Mouse (Mus musculus) neutrophil, adult 5-6 weeks (primary cell): Measurements from ENCODE around the gene Mcub. TPM values are rescaled to one million over a fixed set of nuclear protein-coding genes. Genes with fewer than 3 reads are reported as not detected.

Source experiments
- ATAC-seq: fragments of 151-379, 151-347 bp; 2 replicates; pipeline ENCODE4 v1.8.0; 2017; ENCODE audit warnings: mild to moderate bottlenecking, moderate TSS enrichment; ENCODE audit not compliant: insufficient number of reproducible peaks, poor library complexity, low FRiP score, severe bottlenecking; ENCODE audit errors: extremely low read depth
- total RNA-seq: library from RNA; stranded (forward); fragments of 200-1000 nt; gene quantifications from 2 replicates; pipeline ENCODE4 v1.2.3, GENCODE M21; 2017

Gene Mcub
- total RNA-seq = 4.7 and 4.9 TPM in 2 replicates

DNA sequence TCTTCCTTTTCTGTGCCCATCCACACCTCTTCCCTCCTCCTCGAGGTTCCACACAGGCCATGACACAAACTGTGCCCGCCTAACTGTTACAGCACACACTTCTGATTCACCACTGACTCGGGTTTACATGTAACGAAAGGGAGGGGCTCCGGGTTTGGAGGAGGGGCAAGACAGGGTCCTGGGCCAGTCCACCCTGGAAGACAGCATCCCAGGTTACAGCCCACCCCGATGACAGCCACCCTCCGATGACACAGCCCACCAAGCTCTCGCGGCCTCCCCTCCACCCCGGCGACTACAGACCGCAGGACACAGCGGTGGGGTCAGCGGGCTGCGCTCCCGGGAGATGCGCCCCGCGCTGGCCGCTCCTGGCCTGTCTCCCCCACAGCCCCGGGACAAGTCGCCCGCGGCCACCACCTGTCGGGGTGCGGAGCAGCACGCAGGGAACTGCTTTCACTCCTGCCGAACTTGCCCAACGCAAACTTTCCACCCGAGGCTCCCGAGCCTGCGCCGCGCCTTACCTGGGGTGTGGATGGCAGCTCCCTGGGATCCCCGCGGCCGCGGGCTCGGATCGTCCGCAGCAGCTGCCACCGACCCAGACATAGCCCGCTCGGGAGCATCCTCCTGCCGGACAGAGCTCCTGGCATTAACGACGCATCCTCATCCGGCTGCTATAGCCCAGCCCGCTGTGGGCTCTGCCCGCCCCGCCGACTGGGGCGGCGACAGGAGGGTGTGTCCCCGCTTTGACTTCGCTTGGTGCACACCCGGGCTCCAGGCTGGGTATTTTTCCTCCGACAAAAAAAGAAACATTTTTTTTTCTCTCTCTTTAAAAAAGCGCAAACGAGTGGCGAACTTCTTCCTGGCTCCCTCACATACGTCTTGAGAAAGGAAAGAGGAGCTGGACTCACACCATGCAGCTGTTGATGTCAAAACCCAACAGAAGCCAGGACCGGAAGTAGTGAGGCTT lies at the start of gene Mcub:
Gene Mcub (minus strand): TSS at position 775 of the 964 bp plus-strand sequence.
- ATAC-seq = peak; percentile 46; the same call in 1 of the 2 replicates

DNA sequence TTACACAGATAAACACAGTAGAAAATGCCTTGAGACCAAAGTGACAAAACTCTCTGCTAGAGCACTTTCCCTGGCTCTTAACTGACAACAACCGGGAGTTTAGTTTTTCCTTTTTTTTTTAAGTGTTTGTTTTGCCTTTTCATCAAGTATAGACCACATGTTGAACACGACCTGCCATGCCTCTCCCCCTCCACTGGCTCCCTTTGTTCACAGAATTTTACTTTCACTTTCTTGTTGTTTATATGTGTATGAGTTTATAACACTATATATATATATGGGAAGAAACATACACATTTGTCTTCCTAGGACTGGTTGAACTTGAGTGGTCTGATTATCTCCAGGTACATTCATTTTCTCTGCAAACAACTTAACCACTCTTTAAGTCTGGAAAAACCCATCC lies 42.9 kb upstream of the Mcub start:
- no peak for ATAC-seq

DNA sequence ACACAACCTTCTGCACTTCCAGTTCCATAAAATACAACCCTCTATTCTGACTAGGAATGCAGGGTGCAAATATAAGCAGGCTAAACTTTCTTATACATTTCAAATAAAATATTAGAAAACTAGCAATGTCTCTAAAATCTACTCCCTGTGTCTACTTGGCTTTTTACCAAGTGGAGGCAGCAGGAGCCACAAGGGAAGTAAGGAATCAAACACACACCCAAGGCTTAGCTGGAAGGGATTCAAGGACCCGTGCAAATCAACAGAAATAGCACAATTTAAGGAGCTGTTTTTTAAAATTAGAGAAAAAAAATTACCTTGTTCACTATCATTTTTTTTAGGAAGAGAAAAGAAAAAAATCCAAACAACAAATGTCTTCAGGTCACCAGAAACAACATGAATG lies 41.2 kb upstream of the Mcub start:
- no peak for ATAC-seq

DNA sequence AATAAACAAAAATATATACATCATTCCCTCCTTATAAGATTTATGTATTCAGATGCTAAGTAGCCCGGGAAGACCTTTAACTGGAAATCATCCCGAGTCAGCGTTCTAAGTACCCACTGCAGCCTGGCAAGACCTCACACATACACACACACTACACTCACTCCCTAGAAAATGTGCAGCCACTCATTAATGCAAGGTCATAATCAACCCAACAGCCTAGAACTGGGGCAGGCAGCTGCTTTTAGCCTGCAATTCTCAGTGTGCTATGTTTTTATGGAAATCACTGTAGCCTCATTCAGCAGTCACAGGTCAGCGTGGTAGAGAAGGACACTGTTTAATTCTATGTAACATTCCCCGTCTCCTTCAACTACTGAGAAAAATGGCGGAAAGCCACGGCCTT lies 36.1 kb upstream of the Mcub start:
- no peak for ATAC-seq

DNA sequence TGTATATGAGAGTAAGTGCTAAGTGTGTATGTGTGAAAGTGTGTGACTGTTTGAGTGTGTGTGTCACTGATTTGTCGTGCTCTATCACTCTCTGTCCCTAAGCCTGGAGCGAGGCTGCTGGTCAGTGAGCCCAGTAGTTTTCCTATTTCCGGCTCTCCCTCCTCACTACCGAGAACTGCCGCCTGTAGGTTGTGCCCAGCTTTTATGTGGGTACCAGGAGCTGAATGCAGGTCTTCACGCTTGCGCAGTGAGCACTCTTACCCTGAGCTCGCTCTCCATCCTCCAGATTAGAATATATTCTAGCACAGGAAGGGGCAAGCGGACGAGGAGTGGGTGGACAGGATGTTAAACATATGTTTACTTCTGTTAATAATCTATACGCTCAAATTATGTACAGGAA lies 30.9 kb upstream of the Mcub start:
- no peak for ATAC-seq

DNA sequence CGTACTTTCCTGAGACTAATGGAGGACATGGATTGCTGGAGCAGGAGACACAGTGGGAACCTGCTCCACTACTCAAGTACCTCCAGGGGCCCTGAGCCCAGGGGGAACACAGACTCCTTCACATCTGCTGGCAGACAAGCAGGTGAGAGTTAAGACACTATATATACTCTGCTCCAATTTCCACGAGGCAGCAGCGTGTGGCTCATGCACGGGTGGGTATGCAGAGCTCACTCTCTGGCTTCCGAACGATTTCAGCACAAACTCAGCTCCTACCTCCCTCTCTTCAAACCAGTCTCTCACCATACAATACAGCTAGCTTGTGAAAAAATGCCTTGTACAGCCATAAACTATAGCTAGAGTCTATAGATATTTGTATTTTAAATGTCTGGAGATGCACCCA lies 28.5 kb upstream of the Mcub start:
- ATAC-seq = no peak

DNA sequence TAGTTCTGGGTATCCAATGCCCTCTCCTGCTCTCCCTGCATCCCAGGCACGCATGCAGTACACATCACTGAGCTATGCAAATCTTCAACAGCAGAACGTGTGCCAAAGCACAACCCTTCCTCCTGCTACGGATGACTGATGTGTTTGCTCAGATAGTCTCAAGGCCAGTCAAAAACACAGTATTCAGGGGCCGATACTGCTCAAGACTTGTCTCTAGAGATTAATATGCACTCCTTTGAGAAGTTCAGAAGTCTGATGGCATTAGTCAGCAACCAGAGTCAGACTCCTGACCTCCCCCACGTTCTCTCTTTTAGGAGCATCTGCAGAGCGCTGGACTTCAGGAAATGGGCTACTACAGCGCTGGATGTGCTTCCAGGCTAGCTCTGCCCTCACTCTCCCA lies 28.0 kb upstream of the Mcub start:
- ATAC-seq = no peak

DNA sequence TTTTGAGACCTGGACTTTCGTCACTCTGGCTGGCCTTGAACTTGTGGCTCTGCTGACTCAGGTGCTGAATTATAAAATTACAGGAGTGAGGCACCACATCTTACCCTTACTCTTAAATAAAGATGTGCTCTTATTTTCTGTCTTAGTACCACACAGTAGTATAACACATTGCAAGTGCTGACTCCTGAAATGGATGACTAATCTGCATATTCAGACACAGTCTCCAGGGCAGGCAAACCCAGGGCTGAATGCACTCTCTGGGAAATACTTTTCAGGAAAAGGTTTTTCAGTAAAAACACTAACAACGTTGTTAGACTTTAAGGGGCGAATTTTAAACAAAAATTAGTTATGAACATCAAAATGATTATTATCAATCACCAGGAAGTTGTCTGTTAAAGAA lies 27.3 kb upstream of the Mcub start:
- no peak for ATAC-seq

DNA sequence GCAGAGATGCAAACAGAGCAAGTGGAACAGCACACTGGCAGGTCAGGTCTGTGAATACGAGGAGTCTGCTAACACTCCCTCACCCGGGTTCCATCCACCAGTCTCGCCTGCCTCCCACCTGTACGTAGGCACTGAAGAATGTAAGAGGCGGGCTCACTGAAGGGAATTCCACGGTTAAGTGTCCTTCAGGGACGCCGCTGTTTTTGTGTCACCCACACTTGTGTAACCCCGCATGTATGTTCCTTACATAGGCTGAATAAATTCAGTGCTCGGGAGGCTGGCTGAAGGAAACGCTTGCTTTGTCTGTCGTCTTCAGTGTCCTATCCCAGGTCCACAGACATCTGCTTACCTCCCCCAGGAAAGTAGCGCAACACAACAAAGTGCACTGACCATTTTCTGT lies 17.3 kb upstream of the Mcub start:
- no peak for ATAC-seq

DNA sequence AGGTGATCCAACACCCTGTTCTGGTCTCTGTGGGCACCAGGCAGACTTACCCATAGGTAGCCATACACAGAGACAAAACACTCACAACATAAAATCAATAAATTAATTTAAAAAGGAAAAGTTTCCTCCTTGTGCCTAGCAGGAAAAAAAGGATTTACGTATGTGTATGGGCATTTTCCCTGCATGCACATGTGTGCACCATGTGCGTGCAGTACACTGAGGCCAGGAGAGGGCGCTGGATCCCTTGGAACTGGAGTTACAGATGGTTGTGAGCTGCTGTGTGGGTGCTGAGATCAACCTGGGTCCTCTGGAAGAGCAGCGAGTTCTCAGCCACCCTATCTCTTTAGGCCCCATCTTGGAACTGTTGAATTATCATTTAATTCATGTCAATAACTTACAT lies 15.3 kb upstream of the Mcub start:
- ATAC-seq = no peak

DNA sequence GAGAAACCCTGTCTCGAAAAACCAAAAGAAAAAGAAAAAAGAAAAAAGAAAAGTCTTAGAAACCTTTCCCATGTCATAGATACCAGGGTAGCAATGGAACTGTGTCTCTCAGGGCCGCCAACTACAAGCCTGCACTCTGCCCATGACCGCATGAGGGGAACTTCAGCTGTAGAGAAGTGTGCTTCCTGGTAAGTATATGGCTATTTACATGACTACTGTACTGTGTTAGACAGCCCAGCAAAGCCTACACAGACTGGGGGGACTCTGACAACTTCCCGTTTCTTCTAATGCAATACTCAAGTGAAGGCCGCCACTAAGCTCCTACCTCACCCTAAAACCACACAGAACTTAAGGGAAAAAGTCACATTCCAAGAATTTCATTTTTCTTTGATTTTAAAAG lies 14.8 kb upstream of the Mcub start:
- ATAC-seq = no peak

DNA sequence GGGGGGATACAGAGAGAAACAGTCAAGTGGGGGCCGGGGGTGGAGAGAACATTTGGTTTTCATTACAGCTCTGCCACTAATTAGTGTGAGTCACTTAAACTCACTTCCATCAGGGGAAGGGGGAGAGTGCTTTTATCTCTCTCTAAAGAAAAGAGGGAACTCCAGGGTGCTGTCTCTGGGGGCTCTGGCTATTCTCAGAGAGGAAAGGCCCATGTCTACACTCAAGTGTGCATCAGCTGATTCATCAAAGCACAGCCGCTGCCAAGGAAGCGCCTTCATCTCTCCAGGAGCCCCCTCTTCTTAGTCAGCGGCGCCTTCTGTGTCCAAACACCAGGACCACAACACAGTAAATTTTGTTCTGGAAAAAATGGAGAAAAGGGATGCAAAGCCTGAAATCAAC lies 12.3 kb upstream of the Mcub start:
- no peak for ATAC-seq

DNA sequence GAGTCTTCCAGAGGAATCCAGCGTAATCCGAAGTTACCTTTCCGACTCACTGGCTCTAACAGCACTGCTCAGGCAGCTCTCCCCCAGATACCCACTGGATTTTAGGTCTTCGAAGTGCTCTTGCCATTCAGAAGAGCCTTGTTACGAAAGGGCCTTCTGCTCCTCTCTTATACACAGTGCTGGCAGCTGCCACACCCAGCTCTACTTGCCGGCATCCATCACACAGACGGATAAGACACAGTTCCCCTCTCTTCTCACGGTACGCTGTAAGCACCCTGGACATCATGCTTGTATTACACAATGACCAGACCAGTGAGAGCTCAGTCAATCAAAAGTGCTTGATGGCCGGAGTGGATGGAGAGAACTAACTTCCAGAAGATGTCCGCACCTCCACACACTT lies 11.8 kb upstream of the Mcub start:
- no peak for ATAC-seq

DNA sequence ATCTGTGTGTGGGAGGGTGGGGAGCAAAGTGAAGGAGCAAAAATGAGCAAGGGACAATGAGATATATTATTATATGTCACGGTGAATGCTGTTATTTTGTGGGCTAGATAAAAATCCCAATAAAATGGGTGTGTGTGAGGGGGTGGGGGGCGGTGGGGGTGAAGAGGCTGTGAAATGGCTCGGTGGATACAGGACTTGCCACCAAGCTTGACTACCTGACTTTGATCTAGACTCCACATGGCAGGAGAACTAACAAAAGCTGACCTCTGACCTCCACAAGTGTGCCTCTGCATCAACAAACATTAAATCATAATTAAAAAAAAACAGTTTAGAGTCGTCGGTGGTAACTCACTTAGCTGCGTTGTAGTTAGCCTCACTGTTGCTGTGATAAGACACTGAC lies 9.5 kb upstream of the Mcub start:
- no peak for ATAC-seq

DNA sequence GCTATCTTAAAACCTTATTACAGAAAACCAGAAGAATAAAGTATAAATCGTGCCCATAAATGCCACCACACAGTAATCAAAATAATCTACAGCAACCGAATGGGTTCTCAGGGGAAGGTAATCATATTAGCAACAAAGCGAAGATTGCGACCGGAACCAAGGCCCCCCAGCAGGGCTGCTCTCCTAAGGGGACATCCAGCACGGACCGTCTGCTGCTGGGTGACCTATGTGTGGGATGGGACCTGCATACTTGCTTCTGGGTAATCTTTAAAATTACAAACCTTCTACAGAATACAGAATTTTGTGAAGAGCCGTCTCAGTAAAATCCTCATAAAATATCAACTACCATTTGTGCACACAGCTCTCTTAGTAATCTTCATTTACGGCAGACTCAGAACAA lies 8.7 kb upstream of the Mcub start:
- ATAC-seq = no peak

DNA sequence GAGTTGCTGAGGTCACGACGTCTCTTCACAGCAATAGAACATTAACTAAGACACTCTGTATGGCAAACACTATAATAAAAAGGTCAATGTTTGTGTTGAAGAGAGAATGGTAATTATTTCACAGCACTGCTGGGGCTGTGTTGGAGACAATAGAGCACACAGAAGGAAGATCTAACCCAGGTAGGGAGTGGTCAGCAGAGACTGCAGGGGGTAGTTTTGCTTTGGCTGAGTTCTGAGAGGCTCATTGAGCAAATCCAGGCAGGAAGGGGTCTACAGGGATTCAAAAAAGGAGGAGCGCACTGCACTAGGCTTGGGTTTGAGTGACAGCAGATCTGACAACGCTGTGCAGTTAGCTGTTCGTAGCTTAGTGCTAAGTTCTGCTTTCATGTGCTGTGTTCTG lies 6.3 kb upstream of the Mcub start:
- no peak for ATAC-seq

DNA sequence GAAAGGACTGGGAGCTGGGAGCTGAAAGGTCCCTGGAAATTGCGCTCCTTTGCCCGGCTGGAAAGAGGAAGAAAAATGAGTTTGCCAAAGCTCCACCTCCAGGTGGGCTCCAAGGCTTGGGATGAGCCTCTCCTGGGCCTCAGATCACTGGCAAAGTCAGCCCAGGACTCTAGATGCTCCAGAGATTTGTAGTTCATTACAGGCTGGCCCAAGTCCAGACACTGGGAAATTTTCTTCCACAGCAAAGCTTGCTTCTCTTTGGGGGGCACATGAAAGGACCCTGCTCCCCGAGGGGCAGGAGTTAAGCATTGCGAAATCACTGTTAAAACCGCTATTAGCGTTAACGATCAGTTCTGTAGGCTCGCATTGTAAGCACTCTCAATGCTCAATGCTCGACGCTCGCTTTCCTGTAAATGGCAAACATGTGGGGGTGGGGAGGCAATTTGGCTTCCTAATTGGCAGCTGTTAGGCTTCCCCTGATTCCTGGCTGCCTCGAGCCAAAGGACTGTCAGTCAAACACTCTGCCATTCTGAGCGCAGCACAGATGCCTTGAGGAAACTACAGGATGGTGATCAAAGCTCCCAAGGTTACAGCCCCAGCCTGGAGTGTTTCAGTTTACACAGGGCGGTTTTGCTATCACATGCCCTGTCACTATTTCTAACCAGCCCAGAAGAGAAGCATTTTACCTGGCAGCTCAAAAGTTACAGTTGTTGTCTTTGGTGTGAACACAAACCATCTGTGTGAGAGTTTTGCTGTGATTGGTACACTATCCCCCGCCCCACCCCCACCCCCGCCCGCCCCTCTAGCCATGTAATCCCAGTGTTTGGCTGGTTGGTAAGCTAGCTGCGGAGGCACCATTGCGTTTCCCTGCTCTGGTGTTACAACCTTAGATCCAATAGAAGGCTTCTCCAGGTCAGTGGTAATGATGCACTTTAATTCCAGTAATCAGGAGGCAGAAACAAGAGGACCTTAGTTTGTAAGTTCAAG lies 816 bp upstream of the Mcub start:
- no peak for ATAC-seq

DNA sequence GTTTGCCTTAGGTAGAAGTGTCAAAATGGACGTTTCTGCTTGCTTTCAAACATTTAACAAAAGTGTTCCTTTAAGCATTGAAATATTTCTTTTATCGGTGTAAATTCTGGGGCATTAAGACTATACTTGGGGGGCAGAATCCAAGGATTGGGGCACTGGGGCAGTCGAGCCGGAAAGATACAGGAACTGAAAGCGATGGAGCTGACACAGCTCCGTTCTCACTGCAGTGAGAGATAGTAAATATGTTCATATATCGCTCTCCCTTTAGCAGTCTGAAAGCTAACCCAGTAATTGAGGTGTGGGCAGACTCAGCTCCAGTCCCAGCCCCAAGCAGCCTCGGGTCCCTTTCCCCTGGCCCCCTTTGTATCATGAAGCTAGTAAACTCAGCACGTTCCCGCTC lies 975 bp downstream of the Mcub start:
- no peak for ATAC-seq

DNA sequence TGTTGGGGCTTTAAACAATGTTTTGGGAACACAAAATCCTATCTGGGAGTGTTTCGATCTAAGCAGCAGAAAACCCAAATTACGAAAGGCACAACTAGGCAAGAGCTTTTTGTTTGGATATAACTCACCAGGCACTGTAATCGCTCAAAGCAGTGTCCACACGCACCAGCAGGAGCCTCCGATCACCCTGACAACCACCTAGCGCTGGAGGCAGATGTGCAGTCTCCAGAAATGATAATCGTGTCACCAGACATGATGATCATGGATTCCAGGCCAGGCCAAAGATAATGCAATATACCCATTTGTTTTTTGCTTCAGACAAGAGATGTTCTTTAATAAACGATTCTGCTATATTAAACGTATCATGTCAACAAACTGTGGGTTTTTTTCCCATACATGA lies 2.1 kb downstream of the Mcub start:
- no peak for ATAC-seq

DNA sequence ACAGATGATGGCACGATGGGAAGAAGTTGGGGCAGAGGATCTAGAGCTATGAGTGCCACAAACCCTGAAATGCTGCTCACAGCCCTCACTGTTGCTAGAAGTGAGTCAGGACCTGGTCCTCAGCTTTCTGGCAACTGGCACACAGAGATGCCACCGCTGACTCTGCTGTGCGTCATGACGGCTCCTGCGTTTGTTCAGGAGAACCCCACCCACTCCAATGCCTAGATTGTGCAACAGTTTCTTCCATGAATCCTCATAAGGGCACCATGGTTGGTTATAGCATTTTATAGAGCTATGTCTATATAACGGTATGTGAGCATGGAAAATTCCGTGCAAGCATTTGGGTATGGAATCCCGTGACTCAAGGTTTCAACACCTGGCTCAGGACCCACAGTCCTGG lies 5.3 kb downstream of the Mcub start:
- ATAC-seq = no peak
